Mouse (Mus musculus) ES-CJ7 (cell line): ENCODE results near the gene Vmn1r26.
"Not testable (repeated sequence)": the region's sequence is repeated elsewhere in the genome, so short reads cannot be mapped to it uniquely, and the experiment has no call there.

Source experiments
- DNase-seq: peaks from one replicate; pipeline ENCODE4 v3.0.0; 2011; ENCODE audit warnings: low read depth, low spot score

The Vmn1r26 gene

GRCm38 (mm10) chr6:58015059-58015458 is at the start of gene Vmn1r26:
Vmn1r26 (minus strand) TSS chr6:58015159.
- no peak for DNase-seq

- no peak for DNase-seq
Observed at GRCm38 (mm10) chr6:58044025-58044424, 29.1 kb upstream of the Vmn1r26 start.

GRCm38 (mm10) chr6:58017478-58017877 is 2.5 kb upstream of the Vmn1r26 start:
- peak; percentile 9 for DNase-seq

- no peak for DNase-seq
Observed at GRCm38 (mm10) chr6:57980710-57981109, 34.2 kb downstream of the Vmn1r26 start, which contains the start of gene Vmn1r25. Vmn1r25 (minus strand) TSS chr6:57980810.

GRCm38 (mm10) chr6:57961403-57961802 is 53.6 kb downstream of the Vmn1r26 start, which contains the start of gene Vmn1r24:
Vmn1r24 (minus strand) TSS chr6:57961503.
- not testable (repeated sequence) for DNase-seq
